In the genomic region with DNA sequence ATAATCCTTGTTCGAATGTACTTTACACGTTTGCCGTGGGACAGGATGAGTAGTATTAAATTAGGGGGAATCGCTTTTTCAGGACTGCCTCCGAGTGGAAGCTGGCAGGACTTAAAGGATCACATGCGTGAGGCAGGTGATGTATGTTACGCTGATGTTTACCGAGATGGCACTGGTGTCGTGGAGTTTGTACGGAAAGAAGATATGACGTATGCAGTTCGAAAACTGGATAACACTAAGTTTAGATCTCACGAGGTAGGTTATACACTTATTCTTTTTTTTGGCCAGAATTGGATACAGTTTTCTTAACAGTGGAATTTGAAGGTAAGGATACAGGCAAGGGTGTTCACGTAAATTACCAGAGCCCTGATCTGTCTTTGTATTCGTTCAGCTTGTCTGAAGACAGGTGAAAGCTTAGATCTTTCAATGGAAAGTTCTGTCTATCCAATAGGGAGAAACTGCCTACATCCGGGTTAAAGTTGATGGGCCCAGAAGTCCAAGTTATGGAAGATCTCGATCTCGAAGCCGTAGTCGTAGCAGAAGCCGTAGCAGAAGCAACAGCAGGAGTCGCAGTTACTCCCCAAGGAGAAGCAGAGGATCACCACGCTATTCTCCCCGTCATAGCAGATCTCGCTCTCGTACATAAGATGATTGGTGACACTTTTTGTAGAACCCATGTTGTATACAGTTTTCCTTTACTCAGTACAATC, we compare ENCODE assay signal across 8 mouse cellular contexts. TPM values are rescaled to one million over a fixed set of nuclear protein-coding genes. Genes with fewer than 3 reads are reported as not detected.
DNase-seq lines count a peak whose midpoint lies in the region; ATAC-seq lines count a peak whose summit lies in the region.

No protein-coding gene starts in this region.

- peak overlapping the region; percentile 98 for H3K9ac ChIP-seq in embryonic facial prominence, embryonic 14.5 days (ENCODE audit: low read depth, low read length)
- peak overlapping the region; percentile 99 for H3K9ac ChIP-seq in limb, embryonic 12.5 days (replicated peaks)

- H3K27me3 ChIP-seq in embryonic facial prominence, embryonic 14.5 days (replicated peaks; ENCODE audit: control insufficient read depth, insufficient read depth, low read length), result no peaks in the 10 kb centered on the region
- no peaks in the 10 kb centered on the region for H3K27me3 ChIP-seq in limb, embryonic 12.5 days

- peaks cover 19% of the 10 kb centered on the region for H3K4me1 ChIP-seq in embryonic facial prominence, embryonic 14.5 days (ENCODE audit: control insufficient read depth, insufficient read depth, low read length)
- peaks cover 27% of the 10 kb centered on the region for H3K4me1 ChIP-seq in limb, embryonic 12.5 days (replicated peaks)

- H3K4me2 ChIP-seq in embryonic facial prominence, embryonic 14.5 days (ENCODE audit: low read depth, low read length), result peak overlapping the region; percentile 83
- peak overlapping the region; percentile 88 for H3K4me2 ChIP-seq in limb, embryonic 12.5 days

- WGBS in embryonic facial prominence, embryonic 14.5 days, result 15% methylated on average over 26 of the region's 26 CpGs
- 30% methylated on average over 26 of the region's 26 CpGs for WGBS in limb, embryonic 12.5 days

- DNase-seq in cerebellum, adult 9-11 months, result peak; percentile 32
- DNase-seq in cerebellum, postnatal 14 days, result no peak
- peak; percentile 45 for DNase-seq in B cell, adult 2 months
- no peak for DNase-seq in embryonic facial prominence, embryonic 14.5 days (ENCODE audit: low spot score)
- DNase-seq in spleen, postnatal 4 days (ENCODE audit: low spot score in 2 of 2), result peak; percentile 18 to 58
- DNase-seq in cerebellum, postnatal 4 days (ENCODE audit: low spot score in 2 of 2), result no peak
- DNase-seq in embryo, embryonic 11 days, result no peak

- peaks cover 46% of the 10 kb centered on the region for H3K36me3 ChIP-seq in embryonic facial prominence, embryonic 14.5 days (ENCODE audit: control insufficient read depth, insufficient read depth, low read length)
- H3K36me3 ChIP-seq in limb, embryonic 12.5 days, result peaks cover 35% of the 10 kb centered on the region

- 0 out of 2 replicates have a peak overlapping the region, but pooled peaks have one; percentile 100 for H3K27ac ChIP-seq in embryonic facial prominence, embryonic 14.5 days (replicated peaks; ENCODE audit: low read depth, low read length)
- H3K27ac ChIP-seq in limb, embryonic 12.5 days, result no peak overlapping the region

- no peaks in the 10 kb centered on the region for H3K9me3 ChIP-seq in embryonic facial prominence, embryonic 14.5 days (ENCODE audit: control insufficient read depth, low read length)
- H3K9me3 ChIP-seq in limb, embryonic 12.5 days, result no peaks in the 10 kb centered on the region

- ATAC-seq in embryonic facial prominence, embryonic 14.5 days (ENCODE audit: low read depth), result no peak
- no peak for ATAC-seq in limb, embryonic 12.5 days (ENCODE audit: insufficient number of reproducible peaks, insufficient read depth, low FRiP score, low TSS enrichment, low read depth)

- peak overlapping the region; percentile 93 for H3K4me3 ChIP-seq in embryonic facial prominence, embryonic 14.5 days (ENCODE audit: low read depth, low read length)
- H3K4me3 ChIP-seq in limb, embryonic 12.5 days (replicated peaks), result peak overlapping the region; percentile 98

RNA-seq across cellular contexts. Expression of a gene that starts 1.9 kb away (rescaled TPM):
- 291 and 327 TPM in 2 replicates for polyA plus RNA-seq in embryonic facial prominence, embryonic 14.5 days (2014; fragmentation: Nextera tagmentation; extraction: Ambion mirVana)
- polyA plus RNA-seq in limb, embryonic 12.5 days (2016; fragmentation: Nextera tagmentation; extraction: Ambion mirVana), result 505 and 534 TPM in 2 replicates

RNA-seq across cellular contexts. Expression of a gene that starts 19.0 kb away (rescaled TPM):
- 35.3 and 36.6 TPM in 2 replicates for polyA plus RNA-seq in embryonic facial prominence, embryonic 14.5 days (2014; fragmentation: Nextera tagmentation; extraction: Ambion mirVana)
- 56.0 and 65.8 TPM in 2 replicates for polyA plus RNA-seq in limb, embryonic 12.5 days (2016; fragmentation: Nextera tagmentation; extraction: Ambion mirVana)

RNA-seq across cellular contexts. Expression of a gene that starts 48.7 kb away (rescaled TPM):
- polyA plus RNA-seq in embryonic facial prominence, embryonic 14.5 days (2014; fragmentation: Nextera tagmentation; extraction: Ambion mirVana), result 17.4 and 17.7 TPM in 2 replicates
- polyA plus RNA-seq in limb, embryonic 12.5 days (2016; fragmentation: Nextera tagmentation; extraction: Ambion mirVana), result 32.1 and 37.3 TPM in 2 replicates

Comparison
In these comparisons a context has a peak if more than half of its experiments do, and no peak if none do; other contexts are left out.
1. DNase-seq: peak in cerebellum, adult 9-11 months (single experiment), B cell, adult 2 months (2 of 2) and spleen, postnatal 4 days (2 of 2); none in cerebellum, postnatal 14 days (0 of 2), embryonic facial prominence, embryonic 14.5 days (single experiment), cerebellum, postnatal 4 days (0 of 2) and embryo, embryonic 11 days (single experiment).